Comparison of ENCODE assay signal across 18 mouse cellular contexts in the genomic region with DNA sequence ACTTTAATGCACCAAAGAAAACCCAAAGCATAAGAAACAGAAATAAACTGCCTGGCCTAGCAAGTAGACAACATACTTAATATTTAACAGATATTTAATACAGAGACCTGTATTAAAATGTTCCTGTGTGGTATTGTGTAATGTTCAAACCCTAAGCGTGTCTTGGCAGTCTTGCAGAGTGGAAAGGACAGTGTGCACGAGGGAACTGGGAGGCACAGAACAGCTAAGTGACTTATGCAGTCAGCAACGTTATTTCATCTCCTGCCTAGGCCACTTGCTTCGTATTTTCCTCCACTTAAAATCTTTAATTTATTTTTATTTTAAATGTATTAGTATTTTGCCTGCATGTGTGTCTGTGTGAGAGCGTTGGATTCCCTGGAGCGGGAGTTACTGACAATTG.
DNase-seq lines count a peak whose midpoint lies in the region; ATAC-seq and TF ChIP-seq lines count a peak whose summit lies in the region.
"Had no signal": no experiment of that assay in that cellular context is flagged by ENCODE, and none has a peak within 500 bp of the region (broad histone marks: within the 10 kb centered on the region; RNA-seq: fewer than 3 reads in every experiment).

No protein-coding gene starts in this region.

- DNase-seq in kidney, adult 9 months = peak; percentile 68
- DNase-seq in kidney, adult 18-20 months = no peak
- DNase-seq in lung, postnatal 0 days (ENCODE audit: low spot score) = peak; percentile 57
- no peak for DNase-seq in lung, postnatal 4 days
- peak; percentile 49 for DNase-seq in skeletal muscle tissue, adult 2 months (ENCODE audit: low read depth, low spot score)
- DNase-seq: adrenal gland, postnatal 25 days; cerebellum, adult 8-10 months; heart, adult 11 months; left cerebral cortex, postnatal 4 days; right cerebral cortex, postnatal 4 days had no signal

- TF ChIP-seq POLR2A in embryonic fibroblast, embryonic 13.5 days (IDR thresholded peaks at IDR 0.05; ENCODE audit: low read depth, low read length) = no peak

- H3K27me3 ChIP-seq in lung, postnatal 0 days (replicated peaks; ENCODE audit: insufficient read depth, low read length) = no peaks in the 10 kb centered on the region
- H3K27me3 ChIP-seq: liver, embryonic 12.5 days; midbrain, embryonic 15.5 days had no signal

- no peaks in the 10 kb centered on the region for H3K9me3 ChIP-seq in lung, postnatal 0 days (ENCODE audit: low read length)
- H3K9me3 ChIP-seq: hindbrain, embryonic 10.5 days; liver, embryonic 12.5 days; midbrain, embryonic 15.5 days had no signal

- H3K36me3 ChIP-seq in lung, postnatal 0 days (ENCODE audit: insufficient read depth, low read length) = no peaks in the 10 kb centered on the region
- H3K36me3 ChIP-seq: hindbrain, embryonic 10.5 days; liver, embryonic 12.5 days; midbrain, embryonic 15.5 days had no signal

- H3K27ac ChIP-seq in lung, postnatal 0 days (ENCODE audit: low read length) = peak overlapping the region; percentile 59
- peak overlapping the region; percentile 53; the same call in 1 of the 2 replicates for H3K27ac ChIP-seq in embryonic fibroblast, embryonic 13.5 days (ENCODE audit: insufficient read depth, low read length)
- H3K27ac ChIP-seq: hindbrain, embryonic 10.5 days; kidney, postnatal 0 days; liver, embryonic 12.5 days; midbrain, embryonic 15.5 days had no signal

- H3K9ac ChIP-seq in lung, postnatal 0 days (replicated peaks; ENCODE audit: low read depth) = no peak overlapping the region
- H3K9ac ChIP-seq: liver, embryonic 12.5 days; midbrain, embryonic 15.5 days had no signal

- no peak overlapping the region for H3K4me2 ChIP-seq in lung, postnatal 0 days (replicated peaks; ENCODE audit: low read depth, low read length)
- H3K4me2 ChIP-seq: heart, embryonic 11.5 days; liver, embryonic 12.5 days; midbrain, embryonic 15.5 days had no signal

- peak; percentile 4; the same call in 1 of the 2 replicates for TF ChIP-seq EP300 in lung, postnatal 0 days (IDR thresholded peaks at IDR 0.05)

- peaks cover 17% of the 10 kb centered on the region; the same call in 1 of the 2 replicates for H3K4me1 ChIP-seq in lung, postnatal 0 days (ENCODE audit: insufficient read depth, low read depth, low read length)
- H3K4me1 ChIP-seq in embryonic fibroblast, embryonic 13.5 days (ENCODE audit: control insufficient read depth, insufficient read depth, low read length) = peaks cover 44% of the 10 kb centered on the region

- WGBS in lung, postnatal 0 days = 42% methylated on average over 6 of the region's 6 CpGs

- H3K4me3 ChIP-seq in lung, postnatal 0 days (ENCODE audit: low read depth, low read length) = no peak overlapping the region
- H3K4me3 ChIP-seq in embryonic fibroblast, embryonic 13.5 days (ENCODE audit: insufficient read depth, low read length) = no peak overlapping the region
- H3K4me3 ChIP-seq: hindbrain, embryonic 10.5 days; liver, embryonic 12.5 days; midbrain, embryonic 15.5 days had no signal

- TF ChIP-seq CTCF in lung, postnatal 0 days (IDR thresholded peaks at IDR 0.05) = no peak
- no peak for TF ChIP-seq CTCF in embryonic fibroblast, embryonic 13.5 days (IDR thresholded peaks at IDR 0.05; ENCODE audit: borderline replicate concordance, insufficient read depth, low read length)

- ATAC-seq in lung, postnatal 0 days = peak; percentile 55
- no peak for ATAC-seq in activated CD4-positive, CD25-positive, alpha-beta regulatory T cell, adult 4 months
- ATAC-seq: hindbrain, embryonic 16.5 days; midbrain, embryonic 15.5 days had no signal

Comparison
In these comparisons a context has a peak if more than half of its experiments do, and no peak if none do; other contexts are left out.
1. DNase-seq: peak in kidney, adult 9 months (single experiment), lung, postnatal 0 days (single experiment) and skeletal muscle tissue, adult 2 months (single experiment); none in kidney, adult 18-20 months (single experiment) and lung, postnatal 4 days (0 of 2).